Mouse (Mus musculus): ENCODE data around the gene Syt14. TPM values are rescaled to one million over a fixed set of nuclear protein-coding genes. Genes with fewer than 3 reads are reported as not detected.

Gene Syt14
- total RNA-seq (2021) = under 1 TPM; 0.12 to 0.15 TPM

DNA sequence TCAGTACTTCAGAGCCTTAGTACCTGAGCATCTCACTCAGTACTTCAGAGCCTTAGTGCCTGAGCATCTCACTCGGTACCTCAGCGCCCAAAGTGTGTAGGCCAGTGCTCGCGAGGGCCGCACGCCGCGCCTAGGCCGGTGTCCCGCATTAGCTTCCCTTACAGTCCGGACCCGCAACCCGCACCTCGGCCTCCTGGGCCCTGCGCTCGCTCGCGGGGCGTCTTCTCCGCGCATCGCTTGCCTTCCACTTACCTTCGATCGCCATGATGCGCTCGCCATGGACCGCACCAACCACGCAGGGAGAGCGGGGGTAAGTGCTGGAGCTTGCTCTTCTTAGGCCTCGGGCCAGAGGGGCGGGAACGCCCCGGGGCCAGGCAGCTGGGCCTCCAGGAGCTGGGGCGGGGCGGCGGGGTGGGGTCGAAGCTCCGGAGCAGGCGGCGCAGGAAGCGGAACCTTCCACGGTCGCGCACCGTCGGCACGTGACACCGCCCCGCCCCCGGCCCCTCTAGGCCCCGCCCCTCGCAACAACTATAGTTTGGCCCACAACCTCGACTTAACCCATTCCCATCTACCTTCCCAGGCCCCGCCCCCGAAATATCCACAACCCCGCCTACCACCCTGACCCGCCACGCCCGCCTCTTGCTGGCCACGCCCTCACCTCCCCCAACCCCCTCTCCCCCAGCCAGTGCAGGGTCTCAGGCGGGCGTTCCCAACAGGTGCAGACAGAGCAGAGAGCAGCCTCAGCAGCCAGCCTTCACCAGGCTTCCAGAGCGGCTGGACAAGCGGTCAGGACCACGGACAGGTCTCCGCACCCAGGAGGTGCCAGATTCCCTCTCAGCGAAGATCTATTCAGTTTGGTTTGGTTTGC, at the start of gene Syt14:
Gene Syt14 (minus strand): TSS at position 405 of the 868 bp plus-strand sequence.
- DNase-seq = peak; percentile 65 to 76
- intact Hi-C loops (cut with DNase I) = no loop called here

DNA sequence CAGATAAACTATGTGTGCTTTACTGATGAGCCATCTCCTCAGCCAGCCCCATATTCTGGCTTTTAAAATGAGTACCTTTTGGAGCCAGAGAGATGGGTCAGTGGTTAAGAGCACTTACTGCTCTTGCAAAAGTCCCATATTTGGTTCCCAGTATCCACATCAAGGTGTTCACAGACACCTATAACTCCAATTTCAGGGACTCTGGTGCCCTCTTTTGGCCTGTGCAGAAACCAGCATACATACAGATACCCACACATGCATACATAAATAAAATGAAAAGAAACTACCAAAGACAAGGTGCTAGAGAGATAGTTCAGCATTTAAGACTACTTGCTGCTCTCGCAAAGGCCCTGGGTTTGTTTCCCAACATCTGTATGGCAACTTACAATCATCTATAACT, 48.4 kb upstream of the Syt14 start:
- intact Hi-C loops (cut with DNase I) = no loop called here
- no peak for DNase-seq

DNA sequence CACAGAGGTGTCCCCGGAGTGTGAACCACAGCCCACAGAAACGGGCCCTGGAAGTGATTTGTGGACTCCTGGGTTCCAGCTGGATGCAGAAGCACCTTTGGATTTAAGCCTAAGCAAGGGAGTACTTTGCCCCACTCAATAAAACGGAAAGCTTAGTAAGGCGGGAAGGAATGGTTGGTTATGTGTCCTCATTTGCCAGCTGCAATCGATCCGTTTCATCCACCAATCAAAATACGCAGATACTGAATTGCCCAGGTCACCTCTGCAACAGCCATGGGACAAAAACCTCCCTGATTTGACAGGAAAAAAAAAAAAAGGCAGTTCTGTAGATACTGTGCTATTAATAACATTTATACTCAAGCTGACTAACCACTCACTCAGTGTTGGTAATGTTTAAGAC, 47.5 kb upstream of the Syt14 start:
- DNase-seq = no peak
- intact Hi-C loops (cut with DNase I) = no loop called here

DNA sequence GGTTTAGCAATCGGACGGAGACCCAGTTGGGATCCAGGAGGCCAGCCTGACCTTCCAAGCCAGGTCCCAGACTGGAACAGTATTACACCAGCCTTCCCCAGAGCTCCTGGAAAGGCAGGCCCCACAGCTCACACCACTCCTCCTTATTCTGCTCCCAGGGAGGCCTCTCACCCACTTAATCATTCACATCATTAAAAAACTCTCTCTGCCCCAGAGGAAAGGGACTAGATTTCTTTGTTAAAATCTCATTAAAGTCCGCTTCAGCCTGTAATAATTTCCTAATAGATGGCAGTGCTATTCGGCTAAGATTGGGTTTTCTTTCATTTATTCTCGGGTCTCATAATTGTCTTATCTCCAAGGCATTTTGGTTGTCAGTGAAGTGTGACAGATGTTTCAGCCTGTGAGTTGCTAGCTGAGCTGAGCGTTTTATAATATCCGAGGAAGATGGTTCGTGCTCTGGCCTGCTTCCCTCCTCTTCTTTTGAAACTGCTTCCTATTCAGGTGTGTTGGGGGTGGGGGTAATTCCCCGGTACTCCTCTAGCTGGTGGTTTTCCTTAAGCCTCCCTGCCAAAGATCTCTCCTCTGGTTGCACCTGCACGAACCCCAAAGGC, 46.8 kb upstream of the Syt14 start:
- no peak for DNase-seq

DNA sequence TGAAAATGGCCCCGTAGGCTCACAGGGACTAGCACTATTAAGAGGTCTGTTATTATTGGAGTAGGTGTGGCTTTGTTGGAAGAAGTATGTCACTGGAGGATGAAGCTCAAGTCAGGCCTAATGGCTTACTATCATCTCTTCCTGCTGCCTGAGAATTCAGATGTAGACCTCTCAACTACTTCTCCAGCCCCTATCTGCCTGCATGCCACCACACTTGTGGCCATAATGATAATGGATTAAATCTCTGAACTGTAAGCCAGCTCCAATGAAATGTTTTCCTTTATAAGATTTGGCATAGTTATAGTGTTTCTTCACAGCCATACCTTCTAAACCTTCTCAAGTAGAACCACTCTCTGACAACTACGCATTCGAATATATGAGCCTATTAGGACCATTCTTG, 27.0 kb upstream of the Syt14 start:
- DNase-seq = no peak
- intact Hi-C loops (cut with DNase I) = no loop called here

More for the DNA sequence above, 46.8 kb upstream of the Syt14 start:
- intact Hi-C loops (cut with DNase I) = no loop called here

DNA sequence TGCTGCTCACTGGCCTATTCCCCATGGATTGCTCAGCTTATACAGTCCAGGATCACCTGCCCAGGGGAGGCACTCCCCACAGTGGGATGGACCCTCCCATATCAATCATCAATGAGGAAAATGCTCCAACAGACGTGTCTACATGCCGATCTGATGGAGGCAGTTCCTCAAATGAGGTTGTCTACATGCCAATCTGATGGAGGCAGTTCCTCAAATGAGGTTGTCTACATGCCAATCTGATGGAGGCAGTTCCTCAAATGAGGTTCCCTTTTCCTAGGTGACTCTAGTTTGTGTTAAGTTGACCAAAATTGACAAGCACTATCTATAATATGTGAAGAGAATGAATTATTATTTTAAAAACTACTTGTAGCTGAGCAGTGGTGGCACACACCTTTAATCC, 24.6 kb upstream of the Syt14 start:
- DNase-seq = no peak

DNA sequence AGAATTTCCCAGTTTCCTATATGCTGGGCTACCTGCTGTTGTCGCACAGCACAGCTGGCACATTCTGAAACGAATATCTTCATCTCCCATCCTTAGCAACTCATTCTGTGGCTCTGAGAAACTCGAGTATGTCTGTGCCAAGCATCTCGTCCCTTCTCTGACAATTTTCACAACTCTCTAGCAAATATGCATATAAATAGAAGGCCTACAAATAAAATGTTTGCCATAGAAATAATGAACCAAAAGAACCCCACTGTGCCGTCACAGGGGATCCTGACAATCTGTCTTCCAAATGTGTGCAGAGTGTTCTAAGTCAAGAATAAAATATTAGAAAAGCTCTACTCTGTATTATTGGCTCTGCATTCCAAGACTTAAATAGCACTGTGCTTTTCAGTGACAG, 24.0 kb upstream of the Syt14 start:
- intact Hi-C loops (cut with DNase I) = no loop called here
- no peak for DNase-seq

More for the DNA sequence above, 24.6 kb upstream of the Syt14 start:
- intact Hi-C loops (cut with DNase I) = no loop called here

DNA sequence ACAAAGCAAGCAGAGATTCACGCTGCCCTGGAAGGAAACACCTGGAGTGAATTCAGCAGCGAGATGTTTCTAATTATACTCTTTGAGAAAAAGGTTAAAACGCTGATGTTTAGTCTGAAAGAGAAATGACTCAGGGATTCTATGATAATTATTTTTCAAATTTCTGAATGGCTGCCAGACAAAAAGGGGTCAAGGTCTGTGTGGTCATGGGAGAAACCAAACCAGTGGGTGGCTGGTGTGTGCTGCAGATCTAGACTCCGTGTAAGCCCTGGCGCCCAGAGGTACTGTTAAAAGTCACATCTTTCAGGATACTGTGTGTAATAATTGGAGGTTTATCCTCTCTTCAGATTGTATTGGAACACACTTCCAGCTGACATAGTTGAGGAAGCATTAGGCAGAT, 18.8 kb upstream of the Syt14 start:
- no peak for DNase-seq
- intact Hi-C loops (cut with DNase I) = no loop called here

DNA sequence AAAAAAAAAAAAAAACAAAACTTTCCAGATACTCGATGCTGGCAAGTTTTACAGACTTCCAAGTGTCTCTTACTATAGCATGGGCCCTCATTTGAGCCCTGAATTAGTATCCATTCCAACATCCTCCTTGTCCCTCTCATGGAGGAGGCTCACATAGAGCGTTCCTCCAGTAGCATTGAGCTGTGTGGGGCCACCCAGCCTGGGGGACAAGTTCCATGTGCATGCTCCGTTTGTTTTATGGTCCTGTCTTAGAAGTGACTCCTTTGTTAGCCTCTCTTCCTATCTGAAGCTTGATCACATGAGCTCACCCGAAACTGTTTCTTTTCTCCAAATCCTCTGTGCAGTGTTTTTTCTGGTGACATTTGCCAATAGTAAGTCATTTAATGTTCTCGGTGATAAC, 17.5 kb upstream of the Syt14 start:
- no peak for DNase-seq
- intact Hi-C loops (cut with DNase I) = no loop called here

DNA sequence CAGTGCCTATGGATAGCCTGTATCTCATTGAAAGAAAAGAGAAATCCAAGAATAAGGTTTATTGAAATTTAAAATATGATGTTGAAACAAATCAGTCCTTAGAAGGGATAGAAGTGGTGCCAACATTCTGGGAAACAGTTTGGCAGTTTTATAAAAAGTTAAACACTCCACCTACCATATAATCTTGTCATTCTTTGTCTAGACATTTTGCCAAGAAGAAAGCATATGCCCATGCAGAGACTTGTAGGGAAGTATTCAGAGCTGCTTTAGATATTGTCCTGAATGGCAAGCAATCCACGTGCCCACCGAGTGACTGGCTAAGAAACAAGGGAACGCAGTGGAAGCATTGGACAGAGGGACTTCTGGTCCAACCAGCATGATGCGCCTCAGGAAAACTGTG, 12.0 kb upstream of the Syt14 start:
- DNase-seq = no peak
- intact Hi-C loops (cut with DNase I) = no loop called here

DNA sequence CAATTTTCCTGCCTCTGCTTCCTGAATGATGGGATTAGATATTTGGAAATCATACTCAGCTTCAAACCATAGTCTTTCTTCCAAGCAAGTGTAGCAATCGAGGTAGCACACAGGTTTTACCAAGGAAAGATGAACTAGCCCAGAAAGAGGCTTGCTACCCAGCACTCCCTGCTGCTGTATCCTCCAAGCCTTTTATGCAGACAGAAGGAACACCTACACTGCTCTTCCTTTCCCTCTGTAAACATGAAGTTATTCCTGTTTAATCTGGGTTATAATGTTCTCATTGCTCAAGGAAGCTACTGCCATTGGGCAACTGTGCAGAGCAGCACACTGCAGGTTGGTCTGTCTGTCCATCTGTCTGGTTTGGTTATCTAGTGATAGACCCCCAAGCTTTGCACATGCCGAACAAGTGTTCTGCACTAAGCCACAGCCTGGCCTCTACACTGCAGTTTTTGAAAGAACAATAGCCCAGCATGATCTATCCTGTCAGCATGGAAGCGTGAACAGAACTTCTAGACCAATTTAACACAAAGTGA, 7.3 kb upstream of the Syt14 start:
- DNase-seq = no peak
- intact Hi-C loops (cut with DNase I) = no loop called here

DNA sequence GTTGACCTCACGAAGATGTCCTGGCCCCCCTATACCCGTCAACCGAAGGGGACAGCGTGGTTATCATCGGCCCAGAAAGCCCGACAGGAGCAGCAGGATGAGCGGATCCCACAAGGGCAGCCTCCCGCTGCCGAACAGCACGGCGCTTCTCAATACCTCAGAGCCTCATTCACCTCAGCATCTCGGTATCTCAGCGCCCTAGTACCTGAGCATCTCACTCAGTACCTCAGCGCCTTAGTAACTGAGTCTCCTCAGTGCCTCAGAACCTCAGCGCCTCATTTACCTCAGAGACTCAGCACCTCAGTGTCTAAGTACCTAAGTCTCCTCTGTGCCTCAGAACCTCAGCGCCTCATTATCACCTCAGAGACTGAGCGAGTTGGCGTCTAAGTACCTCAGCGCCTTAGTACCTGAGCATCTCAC, 614 bp downstream of the Syt14 start:
- no peak for DNase-seq
- intact Hi-C loops (cut with DNase I) = no loop called here

DNA sequence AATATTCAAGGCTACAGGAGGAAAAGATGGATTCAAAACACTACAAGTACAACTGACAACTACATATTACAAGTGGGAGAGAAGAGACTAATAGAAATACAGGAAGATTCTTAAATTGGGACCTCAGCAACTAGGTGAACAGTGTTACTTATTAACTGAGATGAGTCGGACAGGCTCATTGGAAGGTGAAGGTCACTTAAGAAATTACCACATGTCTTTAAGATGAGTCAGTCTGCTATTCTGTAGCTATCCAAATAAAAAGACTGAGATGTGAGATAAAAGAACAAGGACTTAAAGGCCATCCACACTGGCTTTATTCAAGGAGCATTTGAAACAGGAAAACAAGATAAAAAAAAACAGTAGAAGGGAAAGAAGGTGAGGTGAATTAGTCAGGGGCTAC, 11.3 kb downstream of the Syt14 start:
- intact Hi-C loops (cut with DNase I) = no loop called here
- no peak for DNase-seq

DNA sequence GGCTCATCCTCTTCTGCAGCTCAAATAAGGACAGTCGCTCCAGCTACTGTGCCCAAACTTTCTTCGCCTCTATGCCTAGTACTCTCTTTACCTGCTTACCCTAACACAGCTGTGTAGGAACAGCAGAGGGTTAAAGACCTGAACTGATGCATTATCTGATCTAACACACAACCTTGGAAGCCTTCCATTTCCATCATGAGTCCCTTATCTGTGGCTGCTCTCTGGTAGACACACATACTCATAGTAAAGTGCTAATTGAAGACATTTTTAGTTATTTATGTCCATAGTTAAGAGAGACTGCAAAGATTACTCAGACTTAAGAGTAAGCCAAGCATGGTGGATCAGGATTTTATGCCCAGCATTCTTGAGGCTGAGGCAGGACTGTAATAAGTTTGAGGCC, 23.2 kb downstream of the Syt14 start:
- intact Hi-C loops (cut with DNase I) = no loop called here
- no peak for DNase-seq

DNA sequence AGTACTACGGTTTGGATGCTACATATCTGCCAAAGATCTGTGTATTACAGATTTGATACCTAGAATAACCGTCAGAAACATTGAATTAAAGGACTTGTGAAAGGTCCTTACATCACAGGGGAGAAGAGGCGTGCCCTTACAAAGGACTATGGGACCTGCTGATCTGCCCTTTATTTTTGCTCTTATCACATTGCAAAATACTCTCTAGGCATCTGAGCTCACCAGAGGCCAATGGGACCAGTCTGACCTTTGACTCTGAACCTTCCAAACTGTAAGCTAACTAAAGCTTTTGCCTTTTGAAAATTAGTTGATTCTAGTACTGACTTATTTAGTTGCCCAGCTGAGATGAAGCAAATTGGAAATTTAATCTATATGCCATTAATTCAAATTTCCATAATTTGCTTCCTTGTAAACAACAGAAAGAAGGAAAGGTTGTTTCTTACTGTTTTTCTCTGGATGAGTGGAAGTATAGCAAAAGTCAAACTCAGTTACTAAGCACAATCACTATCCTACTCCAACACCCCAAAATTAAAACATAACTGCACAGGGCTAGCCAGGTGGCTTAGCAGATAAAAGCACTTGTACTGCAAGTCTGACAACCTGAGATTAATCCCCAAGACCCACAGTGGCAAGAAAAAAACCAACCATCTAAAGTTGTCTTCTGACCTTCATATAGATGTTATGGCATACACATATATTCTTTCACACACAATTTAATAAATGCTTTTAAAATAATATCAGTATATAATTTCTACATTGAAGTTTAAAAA, 24.4 kb downstream of the Syt14 start:
- intact Hi-C loops (cut with DNase I) = no loop called here
- no peak for DNase-seq

DNA sequence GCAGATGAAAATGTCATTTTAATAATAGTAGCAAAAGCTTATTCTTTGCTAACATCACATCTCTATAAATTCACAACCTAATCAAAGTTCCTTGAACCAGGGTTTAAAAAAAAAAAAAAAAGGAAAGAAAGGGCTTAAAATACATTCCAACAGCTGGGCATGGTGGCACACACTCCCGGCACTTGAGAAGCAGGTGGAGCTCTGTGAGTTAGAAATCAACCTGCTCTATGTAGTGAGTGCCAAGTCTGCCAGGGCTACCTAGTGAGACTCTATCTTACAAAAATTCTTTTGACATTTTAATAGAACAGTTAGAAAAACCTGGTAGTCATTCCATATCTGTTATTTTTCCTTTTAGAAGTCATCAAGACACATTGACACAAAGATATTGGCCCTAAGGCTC, 31.0 kb downstream of the Syt14 start:
- intact Hi-C loops (cut with DNase I) = loop anchor here (5.0 to 10.0 kb wide), 2 partner anchors 123 to 190 kb away; no protein-coding TSS in a partner anchor
- DNase-seq = no peak

DNA sequence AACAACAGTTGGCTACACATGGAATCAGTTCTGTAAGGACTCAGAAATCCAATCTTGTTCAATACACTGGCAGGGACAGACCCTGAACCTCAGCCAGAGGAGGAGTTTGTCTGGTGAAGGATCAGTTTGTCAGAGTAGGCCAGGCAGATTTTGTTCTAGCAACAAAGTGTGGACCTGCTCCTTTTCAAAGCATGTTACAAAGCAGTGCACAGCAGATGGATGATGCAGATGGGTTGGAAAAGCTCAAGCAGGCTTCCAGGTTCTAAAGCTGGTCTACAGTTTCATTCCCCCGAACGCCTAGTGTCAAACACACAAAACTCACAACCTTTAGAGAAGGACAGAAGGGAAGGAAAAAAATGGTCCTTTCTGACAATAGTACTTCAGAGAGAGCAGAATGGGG, 31.6 kb downstream of the Syt14 start:
- intact Hi-C loops (cut with DNase I) = loop anchor here (5.0 to 10.0 kb wide), 2 partner anchors 123 to 191 kb away; no protein-coding TSS in a partner anchor

DNA sequence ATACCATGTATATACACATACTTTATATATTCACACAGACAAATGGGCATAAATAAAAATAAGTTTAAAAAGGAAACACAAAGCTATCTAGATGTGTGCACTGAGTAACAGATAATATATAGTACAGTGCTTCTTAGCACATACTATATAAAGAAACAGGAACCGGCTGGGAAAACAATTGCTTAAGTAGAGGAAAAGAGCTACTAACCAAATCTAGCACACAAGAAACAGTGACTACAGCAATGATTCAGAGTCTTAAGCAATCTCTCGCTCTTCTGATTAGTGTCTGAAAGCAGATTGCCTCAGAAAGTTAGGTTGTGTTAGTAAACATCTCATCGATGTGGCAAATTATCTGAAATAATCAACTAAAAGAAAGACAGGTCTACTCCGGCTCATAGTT, 33.3 kb downstream of the Syt14 start:
- intact Hi-C loops (cut with DNase I) = loop anchor here (5.0 to 10.0 kb wide), 2 partner anchors 125 to 192 kb away; no protein-coding TSS in a partner anchor
- DNase-seq = no peak

More for the DNA sequence above, 31.6 kb downstream of the Syt14 start:
- DNase-seq = no peak

DNA sequence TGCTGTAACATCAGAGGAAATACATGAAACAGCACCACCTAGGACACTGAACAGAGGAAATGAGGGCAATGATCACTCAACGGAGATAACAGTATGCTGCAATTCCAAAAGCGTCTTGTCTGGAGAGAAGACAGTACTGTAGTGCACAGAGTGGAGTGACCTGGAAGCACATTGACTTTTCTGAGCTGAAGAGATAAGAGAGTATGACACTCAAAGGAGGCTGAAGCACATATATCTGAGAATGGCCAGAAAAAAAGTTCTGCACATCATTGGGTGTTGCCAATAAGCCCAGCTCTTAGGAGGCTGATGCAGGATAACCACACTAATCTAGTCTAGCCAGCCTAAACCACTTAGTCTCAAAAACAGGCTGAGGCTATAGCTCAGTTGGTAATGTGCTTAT, 34.0 kb downstream of the Syt14 start:
- DNase-seq = no peak
- intact Hi-C loops (cut with DNase I) = loop anchor here (5.0 to 10.0 kb wide), 2 partner anchors 126 to 193 kb away; no protein-coding TSS in a partner anchor

DNA sequence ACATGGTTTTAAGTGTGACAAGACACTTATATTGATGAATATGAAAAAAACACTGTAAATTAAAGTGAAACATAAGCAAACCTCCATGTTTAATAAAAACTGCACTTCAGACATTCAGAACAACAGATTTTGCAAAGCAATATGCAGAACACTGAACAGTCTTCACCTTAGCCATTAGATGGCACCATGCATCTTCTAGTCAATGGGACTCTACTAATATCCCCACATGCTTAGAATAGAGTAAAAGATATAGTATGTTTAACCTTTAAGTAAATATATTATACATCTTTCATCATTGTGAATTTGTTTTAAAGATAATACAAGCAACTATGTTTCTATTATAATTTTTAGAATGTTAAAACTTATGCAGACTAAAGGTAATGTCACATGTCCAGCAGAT, 34.7 kb downstream of the Syt14 start:
- peak; percentile 10 to 24 for DNase-seq
- intact Hi-C loops (cut with DNase I) = loop anchor here (5.0 to 10.0 kb wide), 2 partner anchors 126 to 194 kb away; no protein-coding TSS in a partner anchor

Data from heart, postnatal 10 days (tissue).